Mouse (Mus musculus) adrenal gland (tissue): ENCODE measurements around the gene Samd8.

Experiments
- intact Hi-C: fragments of 180-260 bp; cut with DNase I; formaldehyde crosslinking; loops from one replicate; pipeline ENCODE4 v1.15.1; 2025

Gene Samd8

DNA sequence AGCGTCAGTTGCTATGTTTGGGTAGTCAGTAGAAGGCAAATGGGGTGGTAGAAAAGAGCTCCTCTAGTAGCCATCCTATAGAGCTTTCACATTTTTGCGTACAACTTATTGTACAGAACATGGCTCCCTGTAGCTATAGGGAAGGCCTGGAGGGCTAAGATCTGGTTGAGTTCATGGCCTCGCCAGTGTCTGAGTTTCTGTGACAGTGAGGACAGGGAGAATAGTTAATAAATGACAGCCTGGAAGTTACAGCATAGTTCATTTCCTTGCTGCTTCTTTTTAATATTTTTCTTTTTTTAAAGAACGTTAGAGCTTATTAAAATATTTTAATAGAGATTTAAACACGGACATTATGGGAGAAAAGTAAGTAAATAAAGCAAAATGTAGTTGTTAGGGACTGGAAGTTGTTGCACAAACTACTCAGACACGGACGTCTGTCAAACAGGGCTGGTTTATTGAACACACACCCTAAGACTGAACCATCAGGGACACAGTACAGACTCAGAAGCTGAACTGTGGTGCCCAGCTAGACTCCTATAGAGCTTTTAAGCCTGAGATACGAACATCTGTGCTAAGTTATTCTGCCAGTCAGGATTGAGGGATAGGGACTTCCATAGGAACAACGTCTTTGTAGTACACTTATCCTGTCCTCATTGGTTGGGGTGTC, 40.4 kb downstream of the Samd8 start:
- intact Hi-C loops = no loop called here

DNA sequence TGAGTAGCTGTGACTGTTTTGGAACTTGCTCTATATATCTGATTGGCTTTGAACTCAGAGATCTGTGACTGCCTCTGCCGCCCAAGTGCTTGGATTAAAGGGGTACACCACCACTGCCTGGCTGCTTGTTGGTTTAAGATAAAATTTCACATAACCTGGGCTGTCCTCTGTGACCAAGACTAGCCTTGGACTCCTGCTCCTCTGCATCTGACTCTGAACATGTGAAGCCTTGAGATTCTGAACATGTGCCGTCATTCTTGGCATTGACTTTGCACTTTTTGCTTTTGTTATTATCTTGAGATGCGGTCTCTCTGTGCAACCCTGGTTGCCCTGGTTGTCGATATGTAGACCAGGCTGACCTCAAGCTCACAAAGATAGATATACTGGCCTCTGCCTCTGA, 41.4 kb downstream of the Samd8 start:
- intact Hi-C loops = no loop called here

DNA sequence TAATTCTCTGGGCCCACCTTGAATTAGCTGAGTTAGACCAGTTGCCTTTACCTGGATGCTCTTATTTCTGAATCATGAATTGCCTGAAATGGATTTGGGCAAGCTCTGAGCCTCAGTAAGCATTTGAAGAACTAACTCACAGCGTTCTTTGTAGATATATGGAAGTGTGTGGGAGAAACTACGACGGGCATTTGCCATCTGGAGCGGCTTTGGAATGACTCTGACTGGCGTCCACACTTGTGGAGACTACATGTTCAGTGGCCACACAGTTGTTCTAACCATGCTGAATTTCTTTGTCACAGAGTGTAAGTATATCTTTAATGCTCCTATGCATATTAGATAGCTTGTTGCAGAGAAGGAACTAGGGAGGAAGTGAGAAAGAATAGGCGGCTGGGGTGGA, 41.9 kb downstream of the Samd8 start:
- intact Hi-C loops = no loop called here

DNA sequence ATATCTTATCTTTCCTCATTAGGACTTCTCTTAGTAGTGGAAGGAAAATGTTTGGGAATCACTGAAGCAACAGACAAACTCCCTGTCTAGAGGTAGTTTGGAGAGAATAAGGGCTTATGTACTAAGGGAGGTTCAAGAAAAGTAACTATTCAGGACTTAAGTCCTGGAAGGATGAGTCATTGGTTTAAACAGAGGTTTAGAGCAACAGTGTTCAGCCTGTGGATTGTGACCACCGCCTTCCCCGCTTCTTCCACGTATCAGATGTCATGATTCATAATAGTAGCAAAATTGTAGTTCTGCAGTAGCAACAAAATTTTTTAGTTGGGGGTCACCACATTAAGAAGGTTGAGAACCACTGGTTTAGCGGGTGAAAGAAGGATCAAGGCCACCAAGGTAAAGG, 50.3 kb downstream of the Samd8 start:
- intact Hi-C loops = loop anchor here (10.0 kb wide), 1 partner anchor 46 kb away; the partner anchor contains the start of genes Dusp13 and Samd8

DNA sequence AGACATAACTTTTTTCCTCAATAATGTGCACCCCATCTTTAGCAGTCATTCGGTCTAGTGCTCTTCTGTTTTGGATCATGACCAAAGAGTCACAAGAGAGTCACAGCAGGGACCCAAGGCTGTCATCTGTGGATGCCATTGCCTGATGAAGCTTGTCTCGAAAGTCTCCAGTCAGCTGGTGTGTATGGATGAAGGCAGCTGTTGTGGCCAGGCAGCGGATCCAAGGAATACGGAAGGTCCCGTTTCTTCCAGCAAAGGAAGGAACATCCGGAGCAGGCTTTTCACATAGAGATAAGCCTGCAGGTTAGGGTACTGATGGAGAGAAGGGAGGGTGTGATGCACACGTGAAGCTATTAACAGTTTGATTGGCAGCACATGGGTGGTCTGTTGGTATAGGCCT, 51.3 kb downstream of the Samd8 start:
- intact Hi-C loops = loop anchor here (10.0 kb wide), 1 partner anchor 47 kb away; the partner anchor contains the start of genes Dusp13 and Samd8

DNA sequence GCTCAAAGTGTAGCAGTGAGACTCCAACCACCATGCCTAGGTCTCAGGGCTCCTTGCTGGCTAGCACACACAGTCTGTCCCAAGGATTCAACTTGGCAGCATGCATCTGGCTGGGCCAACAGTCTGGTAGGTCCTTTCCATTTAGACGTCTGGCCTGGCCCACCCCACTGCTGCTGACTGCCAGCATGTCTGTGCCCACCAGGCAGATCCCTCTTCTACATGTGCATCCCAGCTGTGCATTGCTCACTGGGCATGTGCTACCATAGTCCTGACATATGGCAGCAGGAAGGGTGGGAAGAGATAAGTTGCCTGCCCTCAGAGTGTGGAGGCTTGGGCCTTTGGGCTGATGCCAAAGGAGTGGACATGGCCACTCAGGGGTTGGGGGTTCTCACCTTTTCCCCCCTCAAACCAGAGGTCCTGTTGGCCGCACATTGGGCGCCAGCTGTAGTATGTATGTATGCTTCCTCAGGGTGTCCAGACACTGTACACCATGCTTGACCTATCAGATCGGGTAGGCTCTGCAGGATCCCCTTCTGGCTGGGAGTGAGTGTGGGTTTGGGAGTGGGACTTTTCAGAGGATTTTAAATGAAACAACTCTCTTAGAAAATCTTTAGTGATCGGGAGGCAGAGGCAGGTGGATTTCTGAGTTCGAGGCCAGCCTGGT, 52.3 kb downstream of the Samd8 start:
- intact Hi-C loops = loop anchor here (10.0 kb wide), 1 partner anchor 48 kb away; the partner anchor contains the start of genes Dusp13 and Samd8

DNA sequence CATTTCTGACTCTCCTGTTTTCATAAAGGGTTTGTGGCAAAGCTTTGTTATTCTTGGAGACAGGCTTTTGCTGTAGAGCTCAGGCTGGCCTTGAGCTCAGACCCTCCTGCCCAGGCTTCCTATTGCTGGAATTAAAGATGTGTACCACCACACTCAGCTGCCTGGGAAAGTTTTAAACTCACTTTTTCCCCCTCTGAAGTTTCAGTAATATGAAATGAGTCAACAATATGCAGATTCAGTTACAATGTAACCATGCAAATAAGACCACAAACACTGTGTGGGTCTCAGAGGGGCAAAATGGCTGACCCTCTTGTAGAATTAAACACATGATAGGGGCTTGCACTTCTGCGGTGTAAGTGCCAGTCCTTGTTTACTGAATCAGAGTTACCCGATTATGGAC, 55.9 kb downstream of the Samd8 start:
- intact Hi-C loops = loop anchor here (10.0 kb wide), 1 partner anchor 51 kb away; the partner anchor contains the start of genes Dusp13 and Samd8

DNA sequence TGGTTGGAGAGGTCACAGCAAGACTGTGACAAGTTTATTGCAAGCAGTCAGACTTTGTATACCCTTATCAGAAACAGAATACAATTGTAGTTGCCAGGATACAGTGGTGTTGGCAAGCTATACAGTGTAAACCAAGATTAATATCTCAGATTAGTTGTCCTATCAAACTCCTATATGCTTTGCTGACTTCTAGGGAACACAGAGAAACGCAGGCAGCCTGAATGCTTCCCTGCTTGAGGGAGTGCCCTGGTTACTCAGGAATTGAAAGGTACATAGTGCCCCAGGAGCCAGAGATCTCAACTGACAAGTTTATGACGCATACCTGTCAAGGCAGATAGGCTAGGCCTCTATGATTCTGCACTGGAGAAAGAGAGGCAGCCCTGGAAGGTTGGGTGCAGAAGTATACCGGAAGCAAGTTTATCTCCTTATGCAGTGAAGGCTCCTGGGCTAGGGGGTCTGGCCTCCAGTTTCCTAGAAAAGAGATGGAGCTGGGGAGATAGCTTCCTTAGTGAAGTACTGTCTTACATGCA, 56.4 kb downstream of the Samd8 start:
- intact Hi-C loops = loop anchor here (10.0 kb wide), 1 partner anchor 52 kb away; the partner anchor contains the start of genes Dusp13 and Samd8

DNA sequence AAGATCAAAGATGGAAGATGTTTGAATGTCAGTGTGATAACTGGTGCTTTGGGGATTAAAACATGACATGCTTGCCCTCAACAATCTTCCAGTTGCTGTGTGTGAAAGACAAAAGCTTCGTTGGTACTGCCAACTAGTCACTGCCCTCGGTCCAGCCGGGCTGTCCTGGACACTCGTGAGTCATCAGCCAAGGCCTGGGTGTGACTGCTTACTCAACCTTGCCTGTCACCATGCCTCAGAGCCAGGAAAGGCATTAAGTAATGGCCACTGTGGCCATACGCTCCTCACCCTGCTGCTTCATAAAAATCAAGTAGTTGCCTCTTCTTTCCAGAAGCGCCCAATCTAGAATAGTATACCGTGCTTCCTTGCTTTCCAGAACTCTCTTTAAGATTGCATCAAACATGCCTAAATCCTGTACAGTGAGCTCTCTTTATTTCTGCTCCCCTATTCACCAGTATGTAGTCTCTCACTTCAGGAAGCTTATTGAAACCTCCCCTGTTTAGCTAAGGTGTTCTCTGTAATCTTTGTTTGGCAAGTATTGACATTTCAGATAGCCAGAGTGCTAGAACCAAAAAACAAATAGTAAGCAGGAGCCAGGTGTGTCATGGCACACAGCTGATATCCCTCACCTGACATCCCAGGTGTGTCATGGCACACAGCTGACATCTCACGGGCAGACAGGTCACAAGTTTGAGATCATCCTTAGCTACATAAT, 58.0 kb downstream of the Samd8 start:
- intact Hi-C loops = loop anchor here (10.0 kb wide), 1 partner anchor 54 kb away; the partner anchor contains the start of genes Dusp13 and Samd8

DNA sequence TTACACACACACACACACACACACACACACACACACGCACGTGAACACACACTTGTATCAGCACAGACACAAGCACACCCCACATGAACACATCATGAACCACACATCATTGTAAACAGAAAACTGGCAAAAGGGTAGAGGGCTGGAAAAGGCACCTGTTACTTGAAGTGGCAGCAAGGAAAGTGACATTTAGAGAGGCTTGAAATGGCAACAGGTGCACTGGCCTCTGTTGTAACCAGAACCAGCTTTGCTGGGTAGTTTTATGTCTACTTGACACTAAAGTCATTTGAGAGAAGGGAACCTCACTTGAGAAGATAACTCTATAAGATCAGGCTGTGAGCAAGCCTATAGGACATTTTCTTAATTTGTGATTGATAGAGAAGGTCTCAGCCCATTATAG, 59.1 kb downstream of the Samd8 start:
- intact Hi-C loops = loop anchor here (10.0 kb wide), 1 partner anchor 55 kb away; the partner anchor contains the start of genes Dusp13 and Samd8

DNA sequence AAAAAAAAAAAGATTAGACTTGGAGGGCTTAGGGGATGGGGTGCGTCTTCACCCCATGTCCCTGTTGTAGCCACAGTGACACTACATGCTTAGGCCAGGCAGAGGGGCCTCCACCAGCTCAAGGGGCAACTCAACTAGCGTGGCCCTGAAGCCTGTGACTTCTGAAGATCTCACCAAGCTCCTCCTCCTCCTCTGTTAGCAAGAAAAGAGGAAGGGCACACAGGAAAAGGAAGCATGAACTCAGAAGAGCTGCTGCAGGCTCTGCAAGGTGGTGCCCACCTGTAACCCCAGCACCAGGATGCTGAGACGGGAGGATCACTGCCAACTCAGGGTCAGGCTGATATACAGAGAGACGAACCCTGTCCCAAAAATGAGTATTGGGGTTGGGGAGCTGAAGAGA, 61.0 kb downstream of the Samd8 start:
- intact Hi-C loops = no loop called here

DNA sequence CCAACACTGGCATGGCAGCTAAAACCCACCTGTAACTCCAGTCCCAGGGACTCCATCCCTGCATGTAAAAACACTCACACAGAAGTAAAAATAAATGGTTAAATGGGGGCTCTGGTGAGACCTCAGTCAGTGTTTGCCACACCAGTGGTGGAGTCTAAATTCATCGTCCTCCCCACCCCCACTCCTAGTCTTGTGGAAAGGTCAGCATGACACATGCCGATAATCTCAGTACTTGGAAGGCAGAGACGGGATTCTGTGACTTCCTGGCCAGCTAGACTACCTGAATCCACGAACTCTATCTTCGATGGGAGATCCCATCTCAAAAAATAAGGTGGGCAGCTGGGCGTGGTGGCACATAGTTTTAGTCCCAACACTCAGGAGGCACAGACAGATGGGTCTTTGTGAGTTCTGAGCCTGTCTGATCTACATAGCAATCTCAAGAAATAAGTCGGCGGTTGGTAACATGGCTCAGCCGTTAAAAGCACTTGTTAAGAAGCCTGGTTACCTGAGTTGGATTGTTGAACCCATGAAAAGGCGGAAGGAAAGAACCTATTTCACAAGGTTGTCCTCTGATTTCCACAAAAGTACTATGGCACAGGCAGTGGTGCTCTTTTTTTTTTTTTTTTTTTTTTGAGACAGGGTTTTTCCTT, 61.5 kb downstream of the Samd8 start:
- intact Hi-C loops = loop anchor here (1.0 kb wide), 1 partner anchor 37 kb away; no protein-coding TSS in a partner anchor

DNA sequence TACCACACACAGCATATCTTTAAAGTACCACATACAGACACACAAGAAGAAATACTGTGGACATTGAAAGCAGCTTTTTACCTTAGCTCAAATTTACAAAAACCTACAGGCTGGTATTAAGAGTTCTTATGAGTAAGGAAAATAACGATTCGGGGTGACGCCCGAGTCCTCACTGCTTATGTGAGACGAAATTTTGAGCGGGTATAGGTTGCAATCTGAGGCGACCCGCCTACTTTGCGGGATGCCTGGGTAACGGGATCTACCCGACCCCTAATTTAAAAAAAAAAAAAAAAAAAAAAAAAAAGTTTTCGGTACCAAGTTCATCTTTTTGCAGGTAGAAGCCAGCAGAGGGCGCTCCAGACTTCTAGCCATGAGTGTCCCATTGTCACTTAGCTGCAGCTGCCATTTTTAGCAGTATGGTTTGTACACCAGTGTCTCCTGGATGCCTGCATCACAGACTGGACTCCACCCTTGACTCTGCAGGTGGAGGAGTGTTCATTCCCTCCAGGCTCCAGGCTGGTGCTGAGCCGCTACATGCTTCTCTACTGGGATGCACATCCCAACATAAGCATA, 62.3 kb downstream of the Samd8 start:
- intact Hi-C loops = loop anchor here (1.0 kb wide), 1 partner anchor 37 kb away; no protein-coding TSS in a partner anchor

DNA sequence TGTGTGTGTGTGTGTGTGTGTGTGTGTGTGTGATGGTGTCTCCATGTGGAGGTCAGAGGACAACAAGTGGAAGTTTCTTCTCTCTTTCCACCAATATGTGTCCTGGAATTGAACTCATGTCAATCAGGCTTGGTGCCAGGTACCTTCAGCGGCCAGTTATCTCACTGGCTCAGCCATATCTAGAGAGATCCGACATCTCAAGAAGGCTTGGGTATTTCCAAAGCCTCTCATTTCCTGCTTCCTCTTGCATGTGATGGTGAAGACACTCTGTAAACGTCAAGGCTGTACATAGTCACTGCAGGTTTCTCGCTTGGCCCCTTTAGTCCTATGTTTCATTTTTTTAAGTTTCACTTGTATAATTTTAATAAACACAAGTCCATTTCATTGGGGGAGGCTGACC, 62.9 kb downstream of the Samd8 start:
- intact Hi-C loops = no loop called here

DNA sequence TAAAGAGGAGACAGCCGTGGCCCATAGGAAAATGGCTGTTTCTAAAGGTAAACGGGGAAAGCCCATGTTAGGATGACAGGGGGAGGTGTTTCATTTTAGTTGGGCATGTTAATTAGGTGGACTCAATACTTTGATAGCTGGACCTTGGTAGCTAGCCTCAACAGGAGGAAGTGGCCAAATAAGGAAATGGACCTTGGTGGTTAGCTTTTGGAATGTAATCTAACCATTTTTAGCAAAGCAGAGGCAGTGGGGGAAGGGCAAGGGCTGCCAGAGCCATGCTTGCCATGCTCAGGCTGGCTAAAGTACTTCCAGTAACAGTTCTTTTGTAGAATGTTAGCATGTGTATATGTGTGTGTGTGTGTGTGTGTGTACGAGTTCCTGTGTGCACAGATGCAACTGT, 63.5 kb downstream of the Samd8 start:
- intact Hi-C loops = no loop called here

DNA sequence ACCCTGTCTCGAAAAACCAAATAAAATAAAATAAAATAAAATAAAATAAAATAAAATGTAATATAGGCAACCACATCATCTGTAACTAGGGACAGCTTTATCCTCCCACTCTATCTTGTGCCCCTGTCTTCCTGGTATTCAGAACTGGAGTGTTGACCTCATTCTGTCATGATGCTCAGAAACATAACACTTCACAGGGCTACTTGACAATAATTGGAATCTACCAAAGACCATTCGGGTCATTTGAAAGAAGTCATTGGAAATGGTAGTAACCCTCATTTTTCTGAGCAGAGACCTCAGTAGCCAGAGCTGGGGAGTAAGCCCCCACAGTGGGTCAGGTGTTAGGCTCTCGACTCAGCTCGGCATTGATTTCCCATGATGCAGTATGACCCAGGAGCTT, 64.3 kb downstream of the Samd8 start:
- intact Hi-C loops = no loop called here

DNA sequence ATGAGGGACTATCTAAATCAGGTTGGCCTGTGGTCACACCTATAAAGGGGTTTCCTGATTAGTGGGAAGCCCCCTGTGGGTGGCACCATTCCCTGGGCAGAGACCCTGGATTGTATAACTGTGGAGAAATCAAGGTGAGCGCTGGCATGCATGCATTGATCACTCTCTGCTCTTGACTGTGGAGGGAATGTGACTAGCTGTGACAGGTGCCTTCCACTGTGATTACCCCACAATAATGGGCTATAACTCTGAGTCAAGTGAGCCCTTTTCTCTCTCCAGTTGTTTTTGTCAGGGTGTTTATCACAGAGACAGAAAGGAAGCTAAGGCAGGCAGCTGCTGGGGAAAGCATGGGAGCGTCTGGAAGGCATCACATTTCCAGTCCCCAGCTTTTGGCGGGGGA, 65.9 kb downstream of the Samd8 start:
- intact Hi-C loops = no loop called here

DNA sequence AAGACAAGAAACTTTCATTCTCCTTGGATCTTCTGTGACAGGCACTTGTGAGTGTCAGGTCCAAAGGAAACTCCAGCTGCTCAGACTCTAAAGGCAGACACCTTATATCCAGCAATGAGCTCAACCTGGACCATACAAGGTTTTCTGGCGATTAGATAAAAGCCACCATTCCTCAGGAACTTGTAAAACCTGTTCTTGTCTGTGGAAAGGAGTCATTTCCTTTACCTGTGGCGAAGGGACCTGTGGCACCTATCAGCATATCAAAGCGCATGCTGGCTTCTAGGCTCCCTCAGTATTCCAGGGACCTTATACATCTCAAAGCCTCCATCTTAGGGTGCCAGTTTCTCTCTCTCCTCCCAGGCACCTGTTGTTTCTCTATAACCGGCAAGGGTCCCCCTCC, 67.1 kb downstream of the Samd8 start:
- intact Hi-C loops = no loop called here

DNA sequence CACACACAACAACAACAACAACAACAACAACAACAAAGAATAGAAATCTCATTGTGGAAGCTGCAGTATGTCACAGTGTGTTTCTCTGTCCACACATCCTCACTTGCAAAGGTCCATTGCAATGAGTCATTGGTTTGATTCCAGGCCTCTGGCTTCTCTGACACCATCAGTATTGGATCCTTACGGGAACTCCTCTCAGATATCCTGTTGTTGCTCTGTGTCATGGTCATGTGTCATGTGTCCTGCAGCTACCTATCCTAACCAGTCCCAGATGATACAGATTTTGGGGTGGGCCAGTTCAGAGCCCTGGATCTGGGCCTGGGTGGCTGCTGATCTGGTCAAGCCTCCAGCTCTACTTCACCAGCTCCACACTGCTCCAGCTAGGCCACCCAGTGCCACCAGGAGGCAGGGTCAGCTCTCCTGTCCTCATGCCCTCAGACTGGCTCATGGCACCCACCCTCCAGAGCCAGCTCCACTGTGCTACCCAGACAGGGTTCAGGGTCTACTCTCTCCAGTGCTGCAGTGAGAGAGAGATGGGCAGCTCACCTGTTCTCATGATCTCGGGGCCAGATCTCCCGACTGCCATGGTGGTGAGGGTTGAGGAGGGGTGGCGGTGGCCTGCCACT, 70.7 kb downstream of the Samd8 start:
- intact Hi-C loops = no loop called here

DNA sequence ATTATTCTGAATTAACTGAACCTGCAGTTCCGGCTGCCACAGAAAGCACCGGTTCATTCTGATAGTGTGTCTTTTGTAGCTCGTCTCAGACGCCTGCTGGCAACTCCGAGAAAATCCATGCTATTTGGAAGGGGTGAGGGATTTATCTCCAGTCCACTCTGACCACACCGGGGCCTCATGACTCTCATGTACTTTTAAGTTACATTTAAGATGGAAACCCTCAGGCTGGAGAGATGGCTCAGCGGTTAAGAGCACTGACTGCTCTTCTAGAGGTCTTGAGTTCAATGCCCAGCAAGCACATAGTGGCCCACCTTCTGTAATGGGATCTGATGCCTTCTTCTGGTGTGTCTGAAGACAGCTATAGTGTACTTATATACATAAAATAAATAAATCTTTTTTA, 72.0 kb downstream of the Samd8 start:
- intact Hi-C loops = no loop called here
